Comparison of ENCODE assay signal across 19 mouse cellular contexts in the genomic region with DNA sequence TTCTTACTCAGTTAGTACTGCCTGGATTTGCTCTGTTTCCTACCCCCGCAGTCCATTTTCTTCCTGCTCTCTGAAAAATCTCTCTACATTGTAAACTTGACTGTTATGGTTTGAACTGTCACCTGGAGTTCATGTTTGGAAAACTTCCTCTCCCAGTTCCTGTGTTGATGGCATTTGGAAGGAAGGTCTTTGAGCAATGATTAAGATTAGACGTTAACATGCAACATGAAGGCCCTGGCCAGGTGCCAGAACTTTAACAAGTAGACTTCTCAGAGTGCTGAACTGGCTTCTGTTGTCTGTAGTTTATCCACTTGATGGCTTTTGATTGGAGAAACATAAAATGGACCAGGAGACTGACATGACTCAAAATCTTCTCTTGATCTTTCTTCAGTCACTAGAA. TPM values are rescaled to one million over a fixed set of nuclear protein-coding genes. Genes with fewer than 3 reads are reported as not detected.
DNase-seq lines count a peak whose midpoint lies in the region; ATAC-seq lines count a peak whose summit lies in the region.
"Had no signal": no experiment of that assay in that cellular context is flagged by ENCODE, and none has a peak within 500 bp of the region (broad histone marks: within the 10 kb centered on the region; RNA-seq: fewer than 3 reads in every experiment).

No protein-coding gene starts in this region.

- peak; percentile 16 to 27 for DNase-seq in cerebellum, postnatal 10 days
- DNase-seq in cerebellum, postnatal 4 days (ENCODE audit: low spot score in 2 of 2), result no peak
- DNase-seq in kidney, adult 18-20 months, result peak; percentile 38
- DNase-seq in kidney, adult 11 months, result no peak
- DNase-seq in 416B (ENCODE audit: low read depth), result peak; percentile 14
- DNase-seq in kidney, postnatal 14 days, result peak; percentile 70
- no peak for DNase-seq in ovary, postnatal 10 days (ENCODE audit: low spot score)
- DNase-seq: B cell, adult 2 months; cerebellum, postnatal 36 days; heart, adult 18-20 months; heart, postnatal 36 days; layer of hippocampus, postnatal 36 days had no signal

- 85% methylated on average over 2 of the region's 2 CpGs for WGBS in midbrain, embryonic 16.5 days

- H3K4me3 ChIP-seq in midbrain, embryonic 16.5 days (ENCODE audit: low read depth, low read length), result no peak overlapping the region
- H3K4me3 ChIP-seq: embryonic facial prominence, embryonic 15.5 days; intestine, embryonic 15.5 days; limb, embryonic 13.5 days; lung, embryonic 15.5 days; neural tube, embryonic 15.5 days had no signal

- peaks cover 5% of the 10 kb centered on the region; the same call in 1 of the 2 replicates for H3K9me3 ChIP-seq in midbrain, embryonic 16.5 days (replicated peaks; ENCODE audit: control insufficient read depth, low read length, poor library complexity, severe bottlenecking)
- H3K9me3 ChIP-seq: embryonic facial prominence, embryonic 15.5 days; intestine, embryonic 15.5 days; limb, embryonic 13.5 days; lung, embryonic 15.5 days had no signal

- H3K36me3 ChIP-seq in midbrain, embryonic 16.5 days (ENCODE audit: control insufficient read depth, insufficient read depth, low read length), result no peaks in the 10 kb centered on the region
- H3K36me3 ChIP-seq: embryonic facial prominence, embryonic 15.5 days; intestine, embryonic 15.5 days; lung, embryonic 15.5 days; neural tube, embryonic 15.5 days had no signal

- H3K27ac ChIP-seq in midbrain, embryonic 16.5 days (ENCODE audit: low read length), result no peak overlapping the region
- H3K27ac ChIP-seq: embryonic facial prominence, embryonic 15.5 days; intestine, embryonic 15.5 days; limb, embryonic 13.5 days; lung, embryonic 15.5 days; neural tube, embryonic 15.5 days had no signal

- H3K9ac ChIP-seq in midbrain, embryonic 16.5 days (ENCODE audit: low read depth, low read length), result no peak overlapping the region
- H3K9ac ChIP-seq: embryonic facial prominence, embryonic 15.5 days; intestine, embryonic 15.5 days; limb, embryonic 13.5 days; lung, embryonic 15.5 days; neural tube, embryonic 15.5 days had no signal

- peaks cover 11% of the 10 kb centered on the region; the same call in 1 of the 2 replicates for H3K4me1 ChIP-seq in midbrain, embryonic 16.5 days (ENCODE audit: control insufficient read depth, insufficient read depth, low read length)

- no peaks in the 10 kb centered on the region for H3K27me3 ChIP-seq in midbrain, embryonic 16.5 days (ENCODE audit: control insufficient read depth, insufficient read depth, low read depth, low read length)
- H3K27me3 ChIP-seq: embryonic facial prominence, embryonic 15.5 days; intestine, embryonic 15.5 days; limb, embryonic 13.5 days; lung, embryonic 15.5 days; neural tube, embryonic 15.5 days had no signal

- no peak for ATAC-seq in midbrain, embryonic 16.5 days
- ATAC-seq: forebrain, embryonic 16.5 days; intestine, embryonic 15.5 days had no signal

- no peak overlapping the region for H3K4me2 ChIP-seq in midbrain, embryonic 16.5 days (ENCODE audit: low read length)
- H3K4me2 ChIP-seq: embryonic facial prominence, embryonic 15.5 days; intestine, embryonic 15.5 days; limb, embryonic 13.5 days; lung, embryonic 15.5 days; neural tube, embryonic 15.5 days had no signal

RNA-seq across cellular contexts. Expression of gene Eci2, which starts 31.0 kb away (rescaled TPM):
- 80.1 and 84.6 TPM in 2 replicates for polyA plus RNA-seq in midbrain, embryonic 16.5 days (2015; fragmentation: Nextera tagmentation; extraction: Ambion mirVana)

RNA-seq across cellular contexts. Expression of gene Eci3, which starts 32.3 kb away (rescaled TPM):
- polyA plus RNA-seq in midbrain, embryonic 16.5 days (2015; fragmentation: Nextera tagmentation; extraction: Ambion mirVana), result 0.37 and 1.0 TPM in 2 replicates

Comparison
In these comparisons a context has a peak if more than half of its experiments do, and no peak if none do; other contexts are left out.
1. DNase-seq: peak in cerebellum, postnatal 10 days (2 of 2), kidney, adult 18-20 months (single experiment), 416B (single experiment) and kidney, postnatal 14 days (single experiment); none in cerebellum, postnatal 4 days (0 of 2), kidney, adult 11 months (single experiment) and ovary, postnatal 10 days (single experiment).